Mouse (Mus musculus): ENCODE data around the gene Mb.

Gene Mb

DNA sequence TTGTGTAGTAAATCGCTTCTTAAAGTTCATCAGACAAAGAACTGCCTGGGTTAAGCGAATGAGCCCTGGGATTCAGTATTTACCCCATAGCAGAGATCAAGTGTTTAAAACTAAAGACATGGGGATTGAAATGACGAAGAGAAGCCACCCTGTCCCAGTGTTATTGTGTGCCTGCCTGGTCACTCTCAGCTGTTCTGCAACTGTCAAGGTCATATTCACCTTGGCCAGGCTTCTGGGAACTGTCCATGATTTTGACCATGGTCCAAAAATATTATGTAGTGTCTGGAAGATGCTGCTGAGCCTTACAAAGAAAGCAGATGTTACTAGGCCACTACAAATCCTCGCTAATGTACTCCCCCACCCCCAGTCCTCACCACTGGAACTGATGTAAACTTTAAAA, 70.7 kb downstream of the Mb start:
- no peak for DNase-seq (ENCODE audit: low spot score in 2 of 2)

- no peak for DNase-seq (ENCODE audit: low spot score in 2 of 2)
Measured at GRCm38 (mm10) chr15:76976619-76977018, 73.9 kb downstream of the Mb start.

DNA sequence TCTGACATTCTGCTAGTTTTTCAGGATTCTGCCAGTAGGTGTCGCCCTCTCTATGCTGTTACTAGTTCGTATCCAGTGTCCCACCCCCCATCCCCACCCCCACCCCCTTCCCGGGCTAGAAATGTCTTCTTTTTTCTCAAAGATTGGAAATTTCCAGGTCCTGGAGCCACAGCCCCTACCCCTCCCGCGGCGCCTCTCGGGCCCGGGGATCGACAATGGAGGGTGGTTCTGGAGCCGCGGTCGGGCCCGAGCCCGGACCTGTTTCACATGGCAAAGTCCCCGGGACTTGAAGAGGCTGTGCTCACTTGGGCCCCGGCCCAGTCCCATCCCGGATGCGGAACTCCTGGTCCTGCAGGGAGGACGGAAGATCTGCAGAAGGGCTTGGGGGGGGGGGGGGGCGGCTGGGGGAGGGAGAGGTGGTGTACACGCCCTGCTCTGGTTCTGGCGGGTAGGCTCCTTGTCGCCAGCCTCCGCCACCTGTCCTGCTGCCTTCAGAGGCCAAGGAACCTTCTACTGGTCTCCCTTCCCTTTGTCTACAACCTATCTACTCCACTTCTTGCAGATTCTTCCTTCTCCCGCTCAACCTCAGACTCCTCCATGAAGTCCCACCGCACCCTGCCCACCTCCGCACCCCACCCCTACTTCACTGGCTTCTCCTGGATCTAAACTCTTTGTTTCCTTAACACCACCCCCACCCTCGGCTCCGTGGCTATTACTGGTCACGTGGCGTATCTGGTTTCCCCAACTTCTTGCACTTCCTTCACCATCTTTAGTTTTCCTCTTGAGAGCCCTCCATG, 76.4 kb downstream of the Mb start:
- peak; percentile 28 to 78 for DNase-seq (ENCODE audit: low spot score in 2 of 2)

GRCm38 (mm10) chr15:76973272-76973854, 77.1 kb downstream of the Mb start:
- DNase-seq (ENCODE audit: low spot score in 2 of 2) = no peak

DNA sequence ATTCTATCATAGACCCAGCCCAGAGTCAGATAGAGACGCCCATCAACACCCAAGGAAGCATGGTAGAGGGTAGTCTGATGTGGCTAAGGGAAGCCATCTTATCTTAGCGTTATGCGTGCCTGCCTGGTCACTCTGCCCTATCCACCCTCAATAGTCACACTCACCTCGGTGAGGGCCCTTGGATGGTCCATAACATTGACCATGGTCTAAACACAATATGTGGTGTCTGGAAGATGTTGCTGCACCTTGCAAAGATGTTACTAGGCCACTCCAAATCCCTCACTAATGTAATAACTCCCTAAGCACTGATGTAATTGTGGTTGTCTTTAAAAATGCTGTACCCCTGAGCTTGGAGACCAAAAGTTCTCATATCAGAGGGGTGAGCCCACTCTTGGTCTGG, 77.8 kb downstream of the Mb start:
- DNase-seq (ENCODE audit: low spot score in 2 of 2) = no peak
